Mouse (Mus musculus) erythroid progenitor cell, adult 5-6 weeks (primary cell): ENCODE measurements around the gene Kir3dl2. TPM values are rescaled to one million over a fixed set of nuclear protein-coding genes. Genes with fewer than 3 reads are reported as not detected.
"Not testable (repeated sequence)": the region's sequence is repeated elsewhere in the genome, so short reads cannot be mapped to it uniquely, and the experiment has no call there.

Source experiments
- ATAC-seq: replicated peaks from 2 replicates; pipeline ENCODE4 v1.8.0; 2016; ENCODE audit warnings: moderate number of reproducible peaks, mild to moderate bottlenecking, moderate TSS enrichment, inconsistent platforms; ENCODE audit not compliant: poor library complexity, low FRiP score, severe bottlenecking
- total RNA-seq, 2 experiments: library from RNA; stranded (forward) in 1 of 2; stranded (reverse) in 1 of 2; fragments of 150-400 nt in 1 of 2; fragments of 186-747, 209-891 nt in 1 of 2; gene quantifications; 2 replicates each; pipeline versions ENCODE4 v1.2.3 to v1.2.4; 2015 to 2017; ENCODE audit warnings: low replicate concordance in 2 of 2

Gene Kir3dl2
- total RNA-seq (2015; ENCODE audit: low replicate concordance) (not detected in 2 replicates), total RNA-seq (2017; ENCODE audit: low replicate concordance) (not detected in 2 replicates)

GRCm38 (mm10) chrX:136543956-136544355 lies at the start of gene Kir3dl2:
Kir3dl2 (minus strand) TSS chrX:136544056.
- ATAC-seq, result not testable (repeated sequence)

- ATAC-seq, result no peak
Measured at GRCm38 (mm10) chrX:136590897-136591257, 47.0 kb upstream of the Kir3dl2 start.

- ATAC-seq, result no peak
Measured at GRCm38 (mm10) chrX:136590199-136590896, 46.5 kb upstream of the Kir3dl2 start, which contains the start of gene Tceal3. Tceal3 (plus strand) TSS chrX:136590842.

GRCm38 (mm10) chrX:136584617-136585016 lies 40.8 kb upstream of the Kir3dl2 start:
- ATAC-seq, result no peak

GRCm38 (mm10) chrX:136569094-136569493 lies 25.2 kb upstream of the Kir3dl2 start:
- not testable (repeated sequence) for ATAC-seq

- ATAC-seq, result not testable (repeated sequence)
Measured at GRCm38 (mm10) chrX:136517699-136518098, 26.2 kb downstream of the Kir3dl2 start, which contains the start of gene Kir3dl1. Kir3dl1 (plus strand) TSS chrX:136517999.

Other genes starting within 250 kb of the Kir3dl2 start
- not detected in 2 replicates for gene Kir3dl1, start 26.1 kb downstream of the Kir3dl2 start, total RNA-seq (2015; ENCODE audit: low replicate concordance)
- gene Kir3dl1, start 26.1 kb downstream of the Kir3dl2 start, total RNA-seq (2017; ENCODE audit: low replicate concordance), result not detected in 2 replicates
- not detected in 2 replicates for gene Tceal3, start 46.8 kb upstream of the Kir3dl2 start, total RNA-seq (2015; ENCODE audit: low replicate concordance)
- not detected in 2 replicates for gene Tceal3, start 46.8 kb upstream of the Kir3dl2 start, total RNA-seq (2017; ENCODE audit: low replicate concordance)
- not detected in 2 replicates for gene Tceal1, start 163.9 kb upstream of the Kir3dl2 start, total RNA-seq (2015; ENCODE audit: low replicate concordance)
- gene Tceal1, start 163.9 kb upstream of the Kir3dl2 start, total RNA-seq (2017; ENCODE audit: low replicate concordance), result not detected in 2 replicates
- 78.9 and 104 TPM in 2 replicates for gene Morf4l2, start 199.6 kb upstream of the Kir3dl2 start, total RNA-seq (2015; ENCODE audit: low replicate concordance)
- 158 and 191 TPM in 2 replicates for gene Morf4l2, start 199.6 kb upstream of the Kir3dl2 start, total RNA-seq (2017; ENCODE audit: low replicate concordance)
- gene Glra4, start 236.1 kb upstream of the Kir3dl2 start, total RNA-seq (2015; ENCODE audit: low replicate concordance), result not detected in 2 replicates
- gene Glra4, start 236.1 kb upstream of the Kir3dl2 start, total RNA-seq (2017; ENCODE audit: low replicate concordance), result not detected in 2 replicates